Mouse (Mus musculus) ovary, postnatal 10 days (tissue): ENCODE measurements around the gene Fam13a.

Source experiments
- DNase-seq: peaks from one replicate; pipeline ENCODE4 v3.0.0; 2022; ENCODE audit warnings: low spot score

Fam13a gene

GRCm38 (mm10) chr6:58882271-58882670, 142.1 kb downstream of the Fam13a start:
- no peak for DNase-seq
